Mouse (Mus musculus): Measurements from ENCODE around the gene Fam124b. TPM values are rescaled to one million over a fixed set of nuclear protein-coding genes. Genes with fewer than 3 reads are reported as not detected.

Gene Fam124b
- polyA plus RNA-seq, 1 experiment from 2014 or later, result 0.60 TPM

DNA sequence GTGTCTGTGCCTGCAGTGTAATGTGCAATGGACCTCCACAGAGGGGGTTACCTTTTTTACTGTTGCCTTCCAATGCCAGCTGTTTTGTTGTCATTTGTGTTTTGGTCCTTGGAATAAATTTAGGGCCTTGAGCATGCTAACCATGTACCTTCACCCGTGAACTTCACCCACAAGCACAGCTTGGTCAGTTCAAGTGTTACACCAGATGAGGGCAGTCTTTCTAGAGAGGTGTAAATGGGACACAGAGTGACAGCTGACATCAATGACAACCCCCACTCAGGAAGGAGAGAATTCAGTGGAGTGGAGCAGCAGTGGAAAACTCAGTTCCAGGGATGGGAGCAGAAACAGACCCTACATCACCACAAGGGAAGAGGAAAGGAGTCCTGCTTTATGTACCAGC is 12.3 kb upstream of the Fam124b start:
- Histone ChIP-seq H3K27ac (replicated peaks) (no peak overlapping the region), H3K4me1 (replicated peaks) (no peaks in the 10 kb centered on the region), H3K27me3 (no peaks in the 10 kb centered on the region), H3K9me3 (no peaks in the 10 kb centered on the region), H3K4me2 (no peak overlapping the region), H3K9ac (no peak overlapping the region), H3K36me3 (no peaks in the 10 kb centered on the region), H3K4me3 (no peak overlapping the region)
- ATAC-seq (ENCODE audit: low FRiP score, low read depth), result no peak
- 81% methylated on average over 1 of the region's 1 CpGs for WGBS

DNA sequence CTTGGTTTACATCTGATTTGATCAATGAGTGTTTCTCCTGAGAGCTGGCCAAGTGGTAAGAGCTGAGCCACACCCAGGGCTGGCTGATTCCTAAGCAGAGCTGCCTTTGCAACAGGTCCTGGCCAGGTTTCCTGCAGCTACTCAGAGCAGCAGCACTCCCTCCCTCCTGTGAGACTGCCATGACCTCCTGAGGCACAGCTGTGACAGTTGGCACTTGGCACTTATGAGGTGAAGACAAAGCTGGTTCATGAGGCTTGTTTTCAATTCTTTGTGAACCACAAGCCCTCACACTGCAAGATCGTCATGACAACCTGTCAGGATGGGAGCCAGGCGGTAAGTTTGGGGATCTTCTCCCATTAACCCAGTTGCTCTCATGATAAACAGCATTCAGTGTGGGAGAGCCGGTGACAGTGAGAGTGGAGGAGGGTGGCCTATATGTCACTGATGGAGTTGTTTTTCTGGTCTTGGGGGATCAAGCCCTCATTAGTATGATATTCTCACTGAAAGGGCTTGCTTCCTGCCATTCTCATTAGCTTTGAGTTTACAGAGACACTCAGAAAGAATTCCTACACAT is 6.7 kb upstream of the Fam124b start:
- 22% methylated on average over 3 of the region's 3 CpGs for WGBS
- H3K27ac ChIP-seq (replicated peaks), result no peak overlapping the region
- no peak overlapping the region for H3K4me2 ChIP-seq
- H3K9ac ChIP-seq, result no peak overlapping the region
- 0 out of 2 replicates have a peak, but pooled peaks cover 7% of the 10 kb centered on the region for H3K4me1 ChIP-seq (replicated peaks)
- H3K9me3 ChIP-seq, result no peaks in the 10 kb centered on the region
- H3K36me3 ChIP-seq, result no peaks in the 10 kb centered on the region
- no peaks in the 10 kb centered on the region for H3K27me3 ChIP-seq
- peak; percentile 50; the same call in 1 of the 2 replicates for ATAC-seq (ENCODE audit: low FRiP score, low read depth)
- no peak overlapping the region for H3K4me3 ChIP-seq

DNA sequence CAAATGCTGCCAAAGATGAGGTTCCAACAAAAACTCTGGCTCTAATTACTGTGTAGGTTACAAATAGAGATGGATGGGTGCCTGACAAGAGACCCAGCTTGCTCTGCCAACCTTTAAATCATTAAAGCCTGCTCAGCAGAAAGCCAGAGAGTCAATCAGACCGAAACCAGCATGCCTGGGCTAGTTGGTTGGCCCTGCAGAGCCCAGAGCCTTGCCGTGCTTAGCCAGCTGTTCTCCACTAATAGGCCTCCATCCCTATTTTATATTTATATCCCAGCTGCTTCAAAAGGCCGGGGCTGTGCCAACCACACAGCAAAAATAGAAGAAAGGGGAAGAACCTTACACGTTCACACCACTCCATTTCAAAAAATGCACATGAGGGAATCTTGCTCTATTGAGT is 2.9 kb upstream of the Fam124b start:
- H3K4me2 ChIP-seq, result no peak overlapping the region
- no peak overlapping the region for H3K9ac ChIP-seq
- no peaks in the 10 kb centered on the region for H3K9me3 ChIP-seq
- ATAC-seq (ENCODE audit: low FRiP score, low read depth), result peak; percentile 67
- H3K4me3 ChIP-seq, result no peak overlapping the region
- 55% methylated on average over 4 of the region's 4 CpGs for WGBS
- H3K27me3 ChIP-seq, result no peaks in the 10 kb centered on the region
- 0 out of 2 replicates have a peak, but pooled peaks cover 7% of the 10 kb centered on the region for H3K4me1 ChIP-seq (replicated peaks)
- H3K27ac ChIP-seq (replicated peaks), result no peak overlapping the region
- no peaks in the 10 kb centered on the region for H3K36me3 ChIP-seq

DNA sequence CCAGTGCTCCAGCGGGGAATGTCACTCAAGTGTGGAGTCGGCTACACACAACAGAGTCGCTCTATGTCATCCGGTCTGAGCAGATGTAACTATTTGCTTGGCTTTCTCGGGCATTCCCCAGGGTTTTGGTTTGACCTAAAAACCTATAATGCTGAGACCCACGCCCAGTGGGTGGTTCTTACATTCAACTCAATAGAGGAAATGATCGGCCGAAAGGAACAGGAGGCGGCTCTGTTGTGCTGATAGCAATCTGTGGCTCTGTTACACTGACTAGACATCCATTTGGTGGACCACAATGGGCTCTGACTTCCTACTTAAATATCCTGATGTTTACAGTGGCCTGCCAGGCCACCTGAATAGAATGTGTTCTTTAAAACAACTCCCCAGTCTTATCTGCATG is 4.4 kb downstream of the Fam124b start:
- Histone ChIP-seq H3K9ac (no peak overlapping the region), H3K4me1 (replicated peaks) (no peaks in the 10 kb centered on the region), H3K9me3 (no peaks in the 10 kb centered on the region), H3K4me3 (no peak overlapping the region), H3K36me3 (no peaks in the 10 kb centered on the region), H3K4me2 (no peak overlapping the region), H3K27me3 (no peaks in the 10 kb centered on the region), H3K27ac (replicated peaks) (no peak overlapping the region)
- 75% methylated on average over 9 of the region's 9 CpGs for WGBS
- ATAC-seq (ENCODE audit: low FRiP score, low read depth), result 0 out of 2 replicates have a peak, but pooled peaks have one; percentile 42

DNA sequence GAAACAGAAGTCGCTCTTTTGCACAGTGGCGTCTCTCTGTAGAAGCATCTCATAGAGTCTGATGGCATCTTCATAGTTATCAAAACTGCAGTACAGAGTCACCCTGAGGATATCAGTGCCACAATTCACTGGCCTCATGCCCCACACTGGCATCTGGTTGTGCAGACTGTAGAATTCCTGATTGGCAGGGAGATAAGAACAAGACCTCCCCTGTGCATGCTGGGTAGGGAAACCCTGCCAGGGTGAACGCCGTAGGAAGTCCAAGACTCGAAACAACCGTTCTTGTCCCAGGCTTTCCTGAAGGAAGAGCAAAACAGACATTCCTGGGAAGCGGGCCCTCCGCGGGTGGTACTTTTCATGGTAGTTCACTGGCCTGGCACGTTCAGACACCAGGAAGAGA is 5.1 kb downstream of the Fam124b start:
- no peaks in the 10 kb centered on the region for H3K36me3 ChIP-seq
- H3K9me3 ChIP-seq, result no peaks in the 10 kb centered on the region
- no peak overlapping the region for H3K27ac ChIP-seq (replicated peaks)
- no peaks in the 10 kb centered on the region for H3K27me3 ChIP-seq
- ATAC-seq (ENCODE audit: low FRiP score, low read depth), result no peak
- H3K4me1 ChIP-seq (replicated peaks), result no peaks in the 10 kb centered on the region
- no peak overlapping the region for H3K9ac ChIP-seq
- H3K4me2 ChIP-seq, result no peak overlapping the region
- 91% methylated on average over 10 of the region's 10 CpGs for WGBS
- no peak overlapping the region for H3K4me3 ChIP-seq

DNA sequence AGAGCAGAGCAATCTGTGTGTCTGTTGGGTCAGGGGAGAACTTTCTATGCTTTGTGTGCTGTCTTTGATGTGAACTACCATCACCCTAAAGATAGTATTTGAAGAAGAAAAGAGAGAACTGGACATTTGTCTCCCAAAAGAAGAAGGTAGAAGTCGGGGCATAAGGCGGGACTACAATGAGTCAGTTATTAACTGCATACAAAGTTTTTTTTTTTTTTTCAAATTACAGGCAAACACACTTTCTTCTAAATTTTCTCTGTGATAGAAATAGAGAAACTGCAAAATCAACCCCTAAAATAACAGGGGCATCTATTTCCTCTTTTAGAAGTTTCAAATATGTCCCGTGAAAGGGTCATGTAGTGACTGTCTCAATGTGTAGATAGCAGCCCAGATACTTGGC is 16.0 kb downstream of the Fam124b start:
- Histone ChIP-seq H3K27ac (replicated peaks) (no peak overlapping the region), H3K4me2 (no peak overlapping the region), H3K9me3 (no peaks in the 10 kb centered on the region), H3K4me1 (replicated peaks) (no peaks in the 10 kb centered on the region), H3K36me3 (no peaks in the 10 kb centered on the region), H3K9ac (no peak overlapping the region), H3K27me3 (no peaks in the 10 kb centered on the region), H3K4me3 (no peak overlapping the region)
- no peak for ATAC-seq (ENCODE audit: low FRiP score, low read depth)
- 93% methylated on average over 3 of the region's 3 CpGs for WGBS

DNA sequence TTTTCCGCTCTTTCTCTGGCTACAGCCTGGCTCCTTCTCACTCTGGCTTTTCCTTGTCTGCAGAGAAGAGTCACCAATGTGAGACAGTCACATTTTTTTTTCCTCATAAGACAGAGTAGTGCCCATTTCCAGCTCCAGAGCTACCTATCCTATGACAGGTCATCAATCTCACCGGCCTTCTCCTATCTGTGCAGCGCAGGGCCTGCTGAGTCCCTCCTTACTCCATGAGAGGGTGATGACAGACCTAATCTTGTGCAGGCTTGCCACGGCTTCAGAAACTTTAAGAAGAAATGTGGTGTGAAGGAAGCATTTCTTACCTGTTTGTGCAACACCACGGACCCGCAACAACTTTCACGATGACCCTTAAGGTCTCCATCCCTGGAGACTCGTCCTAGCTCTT is 25.4 kb downstream of the Fam124b start:
- no peak overlapping the region for H3K9ac ChIP-seq
- H3K36me3 ChIP-seq, result no peaks in the 10 kb centered on the region
- no peak overlapping the region for H3K4me2 ChIP-seq
- H3K9me3 ChIP-seq, result no peaks in the 10 kb centered on the region
- no peaks in the 10 kb centered on the region for H3K4me1 ChIP-seq (replicated peaks)
- WGBS, result 89% methylated on average over 8 of the region's 8 CpGs
- H3K27me3 ChIP-seq, result no peaks in the 10 kb centered on the region
- no peak overlapping the region for H3K4me3 ChIP-seq
- H3K27ac ChIP-seq (replicated peaks), result no peak overlapping the region
- no peak for ATAC-seq (ENCODE audit: low FRiP score, low read depth)

DNA sequence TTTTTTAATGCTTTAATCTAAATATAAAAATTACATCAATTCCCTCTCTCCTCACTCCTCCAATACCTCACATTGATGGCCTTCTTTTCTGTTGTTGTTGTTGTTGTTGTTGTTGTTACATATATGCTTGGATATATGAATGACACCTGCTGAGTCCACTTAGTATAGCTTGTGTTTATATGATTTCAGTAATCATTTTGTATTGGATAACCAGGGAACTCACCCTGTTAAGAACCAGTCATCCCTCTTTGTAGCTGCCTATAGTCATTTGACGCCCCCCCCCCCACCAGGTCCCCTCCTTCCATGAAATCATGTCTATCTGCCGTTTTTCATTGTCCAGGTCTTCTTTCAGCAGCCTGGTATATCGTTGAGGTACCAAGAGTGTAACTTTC is 36.9 kb downstream of the Fam124b start:
- no peak overlapping the region for H3K4me3 ChIP-seq
- 0 out of 2 replicates have a peak, but pooled peaks have one; percentile 4 for ATAC-seq (ENCODE audit: low FRiP score, low read depth)
- H3K9ac ChIP-seq, result no peak overlapping the region
- H3K27ac ChIP-seq (replicated peaks), result no peak overlapping the region
- H3K4me2 ChIP-seq, result no peak overlapping the region
- H3K9me3 ChIP-seq, result no peaks in the 10 kb centered on the region
- H3K27me3 ChIP-seq, result no peaks in the 10 kb centered on the region
- no peaks in the 10 kb centered on the region for H3K36me3 ChIP-seq
- H3K4me1 ChIP-seq (replicated peaks), result no peaks in the 10 kb centered on the region
- WGBS, result 48% methylated on average over 3 of the region's 3 CpGs

DNA sequence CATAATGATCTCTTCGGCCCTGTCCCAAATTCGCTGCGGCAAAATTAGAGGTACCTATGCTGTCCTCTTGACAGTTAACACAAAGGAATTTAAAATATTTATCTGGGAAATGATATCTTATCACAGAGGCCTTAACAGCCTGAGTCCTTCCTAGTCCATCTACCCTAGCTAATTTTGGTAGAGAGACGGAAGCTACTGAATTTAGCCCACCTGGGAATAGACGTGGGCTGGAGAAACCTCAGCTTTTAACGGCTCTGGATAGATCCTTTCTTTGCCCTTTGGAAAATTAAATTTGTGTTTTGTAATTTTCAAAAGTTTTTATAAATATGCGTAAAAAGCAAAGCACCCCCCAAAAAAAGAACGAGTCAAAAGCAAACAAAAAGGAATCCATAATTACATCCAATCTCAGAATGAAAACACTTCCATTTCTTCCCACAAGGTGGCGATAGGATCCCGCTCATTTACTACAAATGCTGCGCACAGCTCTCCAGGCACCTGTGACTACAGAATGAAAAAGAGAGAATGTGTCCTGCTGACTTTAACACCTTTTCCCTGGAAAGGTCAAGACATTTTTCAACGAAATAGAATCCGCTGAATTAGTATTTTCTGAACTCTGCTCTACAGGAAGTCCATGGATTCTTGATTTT is 37.4 kb downstream of the Fam124b start:
- Histone ChIP-seq H3K36me3 (no peaks in the 10 kb centered on the region), H3K9me3 (no peaks in the 10 kb centered on the region), H3K4me1 (replicated peaks) (no peaks in the 10 kb centered on the region), H3K9ac (no peak overlapping the region), H3K4me2 (peak overlapping the region; percentile 34), H3K27me3 (no peaks in the 10 kb centered on the region), H3K4me3 (no peak overlapping the region), H3K27ac (replicated peaks) (no peak overlapping the region)
- ATAC-seq (ENCODE audit: low FRiP score, low read depth), result peak; percentile 77
- 38% methylated on average over 13 of the region's 13 CpGs for WGBS

DNA sequence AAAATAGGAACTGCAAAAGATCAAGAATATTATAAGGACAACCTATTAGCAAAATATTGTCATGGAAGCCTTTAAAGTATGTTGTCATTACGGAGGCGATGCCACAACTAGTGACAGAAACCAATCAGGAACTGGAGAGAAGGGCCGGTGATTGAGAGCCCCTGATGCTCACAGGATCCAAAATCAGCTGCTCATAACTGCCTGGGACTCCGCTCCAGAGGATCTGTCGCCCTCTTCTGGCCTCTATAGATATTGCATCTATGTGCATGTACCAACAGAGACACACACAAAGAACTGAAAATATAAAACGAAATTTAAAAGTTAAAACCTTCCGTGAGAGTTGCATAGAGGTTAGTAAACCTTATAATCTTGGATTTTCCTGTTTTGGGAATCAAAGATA is 38.1 kb downstream of the Fam124b start:
- H3K4me1 ChIP-seq (replicated peaks), result no peaks in the 10 kb centered on the region
- no peaks in the 10 kb centered on the region for H3K9me3 ChIP-seq
- no peak overlapping the region for H3K27ac ChIP-seq (replicated peaks)
- H3K4me2 ChIP-seq, result no peak overlapping the region
- H3K27me3 ChIP-seq, result no peaks in the 10 kb centered on the region
- ATAC-seq (ENCODE audit: low FRiP score, low read depth), result no peak
- no peak overlapping the region for H3K4me3 ChIP-seq
- WGBS, result 66% methylated on average over 7 of the region's 7 CpGs
- H3K36me3 ChIP-seq, result no peaks in the 10 kb centered on the region
- no peak overlapping the region for H3K9ac ChIP-seq

DNA sequence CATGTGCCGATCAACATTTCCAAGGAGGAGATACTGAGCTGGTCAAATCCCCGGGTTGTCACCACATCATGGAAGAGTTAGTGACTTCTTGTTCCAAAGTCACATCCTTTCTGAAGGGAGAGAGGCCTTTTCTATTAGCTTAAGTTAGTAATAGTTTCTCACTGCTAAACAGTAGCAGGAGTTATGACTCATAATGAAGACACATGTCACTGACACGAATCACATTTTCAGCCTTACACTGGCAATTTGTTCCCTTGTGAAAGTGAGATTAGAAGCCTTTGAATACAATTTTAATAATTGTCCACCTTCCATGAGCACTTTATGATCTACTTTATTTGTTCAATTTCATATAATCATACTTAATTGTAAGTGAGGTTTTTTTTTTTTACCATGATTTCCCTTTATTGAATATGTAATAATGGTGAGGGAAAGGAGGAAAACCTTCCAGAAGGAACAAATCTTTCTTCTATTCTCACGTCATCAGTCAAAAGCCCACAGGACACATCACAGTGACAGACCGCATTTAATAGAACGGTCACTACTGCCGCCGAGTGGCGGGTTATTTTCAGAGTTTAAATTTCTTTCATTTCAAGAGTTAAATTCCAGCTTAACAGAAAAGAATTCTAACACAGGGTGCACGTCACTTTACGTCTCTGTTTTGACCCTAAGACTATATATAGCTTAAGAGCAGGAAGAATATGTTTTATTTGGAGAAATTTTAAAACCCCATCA is 40.5 kb downstream of the Fam124b start:
- ATAC-seq (ENCODE audit: low FRiP score, low read depth), result no peak
- 64% methylated on average over 11 of the region's 11 CpGs for WGBS
- Histone ChIP-seq H3K27me3 (no peaks in the 10 kb centered on the region), H3K36me3 (no peaks in the 10 kb centered on the region), H3K4me3 (no peak overlapping the region), H3K27ac (replicated peaks) (no peak overlapping the region), H3K4me1 (replicated peaks) (no peaks in the 10 kb centered on the region), H3K9ac (no peak overlapping the region), H3K9me3 (no peaks in the 10 kb centered on the region), H3K4me2 (no peak overlapping the region)

DNA sequence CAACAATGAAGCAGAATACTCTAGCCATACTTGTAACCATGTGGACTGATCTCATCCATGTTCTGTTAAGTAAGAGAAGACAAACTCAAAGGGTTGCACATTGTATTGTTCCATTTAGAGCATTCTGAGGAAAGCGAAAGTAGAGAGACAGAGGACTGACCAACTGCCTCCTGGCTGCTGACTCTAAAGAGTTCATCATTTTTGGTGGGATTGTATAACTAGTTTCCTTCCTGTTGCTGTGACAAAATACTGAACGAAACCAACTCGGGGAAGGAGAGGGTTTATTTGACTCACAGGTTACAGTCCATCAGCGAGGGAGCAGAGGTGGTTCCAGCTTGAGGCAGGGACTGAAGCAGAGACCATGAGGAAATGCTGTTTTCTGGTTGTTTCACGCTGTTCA is 50.6 kb downstream of the Fam124b start:
- no peak for ATAC-seq (ENCODE audit: low FRiP score, low read depth)
- WGBS, result 93% methylated on average over 5 of the region's 5 CpGs

More for the DNA sequence above, 50.6 kb downstream of the Fam124b start:
- Histone ChIP-seq H3K4me2 (no peak overlapping the region), H3K9ac (no peak overlapping the region), H3K36me3 (no peaks in the 10 kb centered on the region), H3K4me1 (replicated peaks) (no peaks in the 10 kb centered on the region), H3K4me3 (no peak overlapping the region), H3K27ac (replicated peaks) (no peak overlapping the region), H3K27me3 (no peaks in the 10 kb centered on the region), H3K9me3 (no peaks in the 10 kb centered on the region)

Data from hindbrain, embryonic 15.5 days (tissue).